In the genomic region with DNA sequence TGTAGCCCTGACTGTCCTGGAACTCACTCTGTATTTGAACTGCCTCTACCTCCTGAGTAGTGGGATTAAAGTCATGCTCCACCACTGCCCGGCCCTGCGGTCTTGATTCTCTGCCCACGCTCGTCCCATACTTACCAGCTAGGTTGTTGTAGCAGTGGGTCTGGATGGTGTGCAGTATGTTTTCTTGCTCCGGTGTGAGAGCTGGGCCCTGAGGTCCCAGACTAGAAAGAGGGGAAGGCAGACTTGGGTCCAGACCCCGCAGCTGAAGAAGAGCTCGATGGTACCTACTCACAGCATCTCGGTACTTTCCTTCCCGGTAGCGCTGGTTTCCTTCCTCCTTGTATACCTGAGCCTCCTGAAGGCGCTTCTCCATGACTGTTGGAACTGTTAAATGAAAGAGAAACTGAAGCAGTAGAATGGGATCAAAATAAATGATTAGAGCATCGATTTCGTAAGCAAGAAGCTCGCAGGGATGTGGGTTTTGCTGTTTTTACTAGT, we compare ENCODE assay signal across 1 mouse cellular context.
TF ChIP-seq lines count a peak whose summit lies in the region.

No protein-coding gene starts in this region.

TF ChIP-seq in CH12.LX, 34 proteins besides CTCF, POLR2A, EP300 and RAD21 (continued from another document):
- no peak for TF ChIP-seq CHD1 (IDR thresholded peaks at IDR 0.05; ENCODE audit: low read depth, low read length)
- no peak for TF ChIP-seq KAT2A (IDR thresholded peaks at IDR 0.05; ENCODE audit: insufficient replicate concordance, low read length)
- TF ChIP-seq JUND (conservative IDR thresholded peaks at IDR 0.05; ENCODE audit: low read depth, low read length): no peak
- TF ChIP-seq TCF12 (IDR thresholded peaks at IDR 0.05; ENCODE audit: low read depth, low read length): no peak
- no peak for TF ChIP-seq ZKSCAN1 (IDR thresholded peaks at IDR 0.05; ENCODE audit: borderline replicate concordance, low read depth, low read length)
- TF ChIP-seq HCFC1 (IDR thresholded peaks at IDR 0.05; ENCODE audit: low read depth, low read length): no peak
- TF ChIP-seq ZMIZ1 (IDR thresholded peaks at IDR 0.05; ENCODE audit: low read depth, low read length): no peak
- no peak for TF ChIP-seq JUN (IDR thresholded peaks at IDR 0.05; ENCODE audit: insufficient read depth, low read depth, low read length)
- no peak for TF ChIP-seq MYC (IDR thresholded peaks at IDR 0.05; ENCODE audit: low read depth, low read length)
- no peak for TF ChIP-seq MAFK (IDR thresholded peaks at IDR 0.05; ENCODE audit: insufficient replicate concordance, low read length)
- no peak for TF ChIP-seq SIN3A (IDR thresholded peaks at IDR 0.05; ENCODE audit: low read length)
- no peak for TF ChIP-seq USF2 (conservative IDR thresholded peaks at IDR 0.05; ENCODE audit: low read depth, low read length)
- TF ChIP-seq MAX (IDR thresholded peaks at IDR 0.05; ENCODE audit: low read length): no peak
- no peak for TF ChIP-seq ETS1 (conservative IDR thresholded peaks at IDR 0.05; ENCODE audit: low read depth, low read length)
- no peak for TF ChIP-seq PAX5 (IDR thresholded peaks at IDR 0.05; ENCODE audit: low read length)
